In genomic region chr10:89679448-89679847, GRCm38 (mm10) we compare ENCODE assay signal across 25 mouse cellular contexts. TPM values are rescaled to one million over a fixed set of nuclear protein-coding genes. Genes with fewer than 3 reads are reported as not detected.
DNase-seq lines count a peak whose midpoint lies in the region; ATAC-seq and TF ChIP-seq lines count a peak whose summit lies in the region.
"Had no signal": no experiment of that assay in that cellular context is flagged by ENCODE, and none has a peak within 500 bp of the region (broad histone marks: within the 10 kb centered on the region; RNA-seq: fewer than 3 reads in every experiment).

No protein-coding gene starts in this region.

- no peak for DNase-seq in liver, embryonic 13.5 days
- no peak for DNase-seq in liver, postnatal 0 days
- DNase-seq in 416B (ENCODE audit: low read depth), result peak; percentile 57
- peak; percentile 43 for DNase-seq in MN1 (ENCODE audit: low spot score)
- DNase-seq in left cerebral cortex, postnatal 14 days (ENCODE audit: low spot score in 2 of 2), result no peak
- DNase-seq: adrenal gland, adult 2 months; adrenal gland, postnatal 10 days; adrenal gland, postnatal 25 days; cerebellum, adult 11 months; cerebellum, adult 18-20 months; cerebellum, adult 8-10 months; cerebellum, adult 9-11 months; cerebellum, postnatal 14 days; cerebellum, postnatal 36 days; embryo, embryonic 11 days had no signal

- H3K9me3 ChIP-seq in liver, embryonic 13.5 days (replicated peaks), result no peaks in the 10 kb centered on the region
- no peaks in the 10 kb centered on the region for H3K9me3 ChIP-seq in liver, postnatal 0 days (ENCODE audit: low read length)
- no peaks in the 10 kb centered on the region for H3K9me3 ChIP-seq in hindbrain, embryonic 16.5 days (ENCODE audit: control insufficient read depth, low read length)
- H3K9me3 ChIP-seq: embryonic facial prominence, embryonic 13.5 days; embryonic facial prominence, embryonic 15.5 days; forebrain, embryonic 10.5 days; forebrain, embryonic 12.5 days had no signal

- no peak for TF ChIP-seq CTCF in liver, postnatal 0 days (IDR thresholded peaks at IDR 0.05; ENCODE audit: low read depth)

- WGBS in liver, embryonic 13.5 days (ENCODE audit: insufficient replicate concordance), result 78% methylated on average over 1 of the region's 1 CpGs
- 79% methylated on average over 1 of the region's 1 CpGs for WGBS in liver, postnatal 0 days (ENCODE audit: insufficient replicate concordance)
- WGBS in hindbrain, embryonic 16.5 days, result 97% methylated on average over 1 of the region's 1 CpGs

- H3K9ac ChIP-seq in liver, embryonic 13.5 days, result no peak overlapping the region
- H3K9ac ChIP-seq in liver, postnatal 0 days (replicated peaks), result no peak overlapping the region
- no peak overlapping the region for H3K9ac ChIP-seq in hindbrain, embryonic 16.5 days (ENCODE audit: low read depth, low read length)
- H3K9ac ChIP-seq: embryonic facial prominence, embryonic 13.5 days; embryonic facial prominence, embryonic 15.5 days; forebrain, embryonic 12.5 days had no signal

- ATAC-seq in liver, embryonic 13.5 days (ENCODE audit: low read depth), result peak; percentile 54; the same call in 1 of the 2 replicates
- ATAC-seq in liver, postnatal 0 days, result no peak
- no peak for ATAC-seq in hindbrain, embryonic 16.5 days
- ATAC-seq: forebrain, embryonic 14.5 days; forebrain, embryonic 16.5 days had no signal

- no peak overlapping the region for H3K4me2 ChIP-seq in liver, embryonic 13.5 days
- no peak overlapping the region for H3K4me2 ChIP-seq in liver, postnatal 0 days (ENCODE audit: low read depth, low read length)
- no peak overlapping the region for H3K4me2 ChIP-seq in hindbrain, embryonic 16.5 days (ENCODE audit: low read length)
- H3K4me2 ChIP-seq: embryonic facial prominence, embryonic 13.5 days; embryonic facial prominence, embryonic 15.5 days; forebrain, embryonic 12.5 days had no signal

- no peak for TF ChIP-seq EP300 in liver, postnatal 0 days (IDR thresholded peaks at IDR 0.05; ENCODE audit: low read depth)

- H3K4me3 ChIP-seq in liver, embryonic 13.5 days (replicated peaks), result no peak overlapping the region
- no peak overlapping the region for H3K4me3 ChIP-seq in liver, postnatal 0 days (ENCODE audit: low read depth, low read length)
- H3K4me3 ChIP-seq in hindbrain, embryonic 16.5 days (ENCODE audit: low read length), result no peak overlapping the region
- H3K4me3 ChIP-seq: embryonic facial prominence, embryonic 13.5 days; embryonic facial prominence, embryonic 15.5 days; erythroblast, embryonic 14.5 days; forebrain, embryonic 10.5 days; forebrain, embryonic 12.5 days had no signal

- no peak overlapping the region for H3K27ac ChIP-seq in liver, embryonic 13.5 days
- no peak overlapping the region for H3K27ac ChIP-seq in liver, postnatal 0 days (ENCODE audit: low read depth)
- no peak overlapping the region for H3K27ac ChIP-seq in hindbrain, embryonic 16.5 days (ENCODE audit: low read depth, low read length)
- H3K27ac ChIP-seq: embryonic facial prominence, embryonic 13.5 days; embryonic facial prominence, embryonic 15.5 days; forebrain, embryonic 10.5 days; forebrain, embryonic 12.5 days had no signal

- H3K4me1 ChIP-seq in liver, embryonic 13.5 days (replicated peaks), result peaks cover 52% of the 10 kb centered on the region
- peaks cover 15% of the 10 kb centered on the region for H3K4me1 ChIP-seq in liver, postnatal 0 days (ENCODE audit: insufficient read depth)
- peaks cover 7% of the 10 kb centered on the region for H3K4me1 ChIP-seq in hindbrain, embryonic 16.5 days (ENCODE audit: control insufficient read depth, insufficient read depth, low read depth, low read length)
- H3K4me1 ChIP-seq: embryonic facial prominence, embryonic 13.5 days; embryonic facial prominence, embryonic 15.5 days; forebrain, embryonic 10.5 days had no signal

- intact Hi-C loops in left cerebral cortex, postnatal 14 days (cut with DNase I), result no loop called here

- peaks cover 16% of the 10 kb centered on the region; the same call in 1 of the 2 replicates for H3K36me3 ChIP-seq in liver, embryonic 13.5 days
- H3K36me3 ChIP-seq in liver, postnatal 0 days (replicated peaks; ENCODE audit: insufficient read depth, low read length), result peaks cover 2% of the 10 kb centered on the region; the same call in 1 of the 2 replicates
- no peaks in the 10 kb centered on the region for H3K36me3 ChIP-seq in hindbrain, embryonic 16.5 days (ENCODE audit: control insufficient read depth, insufficient read depth, low read length)
- H3K36me3 ChIP-seq: embryonic facial prominence, embryonic 15.5 days had no signal

- H3K27me3 ChIP-seq in liver, embryonic 13.5 days, result no peaks in the 10 kb centered on the region
- H3K27me3 ChIP-seq in liver, postnatal 0 days (ENCODE audit: insufficient read depth, low read length), result no peaks in the 10 kb centered on the region
- H3K27me3 ChIP-seq in hindbrain, embryonic 16.5 days (replicated peaks; ENCODE audit: control insufficient read depth, insufficient read depth, low read length), result no peaks in the 10 kb centered on the region
- H3K27me3 ChIP-seq: embryonic facial prominence, embryonic 13.5 days; embryonic facial prominence, embryonic 15.5 days; forebrain, embryonic 12.5 days had no signal

RNA-seq across cellular contexts. Expression of gene Scyl2, which starts 6.6 kb away (rescaled TPM):
- 4.3 and 5.1 TPM in 2 replicates for polyA plus RNA-seq in liver, embryonic 13.5 days (2015; fragmentation: Nextera tagmentation; extraction: Ambion mirVana)
- polyA plus RNA-seq in liver, postnatal 0 days (2015; fragmentation: Nextera tagmentation; extraction: Ambion mirVana), result 3.5 and 4.8 TPM in 2 replicates
- 10 to 100 TPM; 33.0 to 33.5 TPM for total RNA-seq in left cerebral cortex, postnatal 14 days (2021)
- 6.9 and 7.0 TPM in 2 replicates for polyA plus RNA-seq in hindbrain, embryonic 16.5 days (2015; fragmentation: Nextera tagmentation; extraction: Ambion mirVana)

RNA-seq across cellular contexts. Expression of gene Actr6, which starts 52.6 kb away (rescaled TPM):
- 18.1 and 24.1 TPM in 2 replicates for polyA plus RNA-seq in liver, embryonic 13.5 days (2015; fragmentation: Nextera tagmentation; extraction: Ambion mirVana)
- 19.2 and 19.9 TPM in 2 replicates for polyA plus RNA-seq in liver, postnatal 0 days (2015; fragmentation: Nextera tagmentation; extraction: Ambion mirVana)
- 10 to 100 TPM; 22.5 to 23.1 TPM for total RNA-seq in left cerebral cortex, postnatal 14 days (2021)
- polyA plus RNA-seq in hindbrain, embryonic 16.5 days (2015; fragmentation: Nextera tagmentation; extraction: Ambion mirVana), result 46.5 and 60.1 TPM in 2 replicates

RNA-seq across cellular contexts. Expression of gene Slc17a8, which starts 58.4 kb away (rescaled TPM):
- 0.03 TPM in 1 of 2 replicates, not detected in the other for polyA plus RNA-seq in liver, embryonic 13.5 days (2015; fragmentation: Nextera tagmentation; extraction: Ambion mirVana)
- 0.11 and 0.15 TPM in 2 replicates for polyA plus RNA-seq in liver, postnatal 0 days (2015; fragmentation: Nextera tagmentation; extraction: Ambion mirVana)
- 1 to 10 TPM; 4.6 to 5.1 TPM for total RNA-seq in left cerebral cortex, postnatal 14 days (2021)
- polyA plus RNA-seq in hindbrain, embryonic 16.5 days (2015; fragmentation: Nextera tagmentation; extraction: Ambion mirVana), result 3.2 and 4.4 TPM in 2 replicates
- total RNA-seq: adrenal gland, adult 2 months; common myeloid progenitor, adult 5-6 weeks; ES-E14 had no signal
- polyA plus RNA-seq: adrenal gland, adult 2 months; embryonic facial prominence, embryonic 13.5 days; erythroblast, embryonic 14.5 days had no signal

Comparison
In these comparisons a context has a peak if more than half of its experiments do, and no peak if none do; other contexts are left out.
1. DNase-seq: peak in 416B (single experiment) and MN1 (single experiment); none in liver, embryonic 13.5 days (single experiment), liver, postnatal 0 days (single experiment) and left cerebral cortex, postnatal 14 days (0 of 2).